Mouse (Mus musculus): ENCODE measurements at regions not wholly inside any gene's neighbourhood (a gene's known extent, or its start where the extent isn't known, plus 50 kb on each side); places are given as distances from the start of the nearest gene placed in this dataset.
"Not testable (repeated sequence)": the region's sequence is repeated elsewhere in the genome, so short reads cannot be mapped to it uniquely, and the experiment has no call there.

DNA sequence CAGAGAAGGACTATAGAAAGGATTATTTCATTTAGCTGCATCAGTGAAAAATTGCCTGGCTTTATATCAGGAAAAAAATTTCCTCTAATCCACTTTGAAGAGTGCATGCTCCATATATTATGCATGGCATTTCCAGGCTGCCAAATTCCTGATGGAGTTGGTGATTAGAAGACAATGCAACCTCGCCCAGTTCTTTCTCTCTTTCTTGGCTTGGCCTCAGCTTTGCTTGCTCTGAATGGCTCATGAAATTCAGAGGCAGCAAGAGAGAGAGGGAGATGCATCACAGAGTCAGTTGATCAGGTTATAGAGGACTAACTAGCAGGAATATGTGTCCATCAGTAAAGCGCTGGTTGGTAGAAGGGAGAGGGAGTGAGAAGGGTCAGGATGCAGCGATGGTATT lies 335.6 kb upstream of the Igfbp7 start:
- Histone ChIP-seq H3K27me3 (ENCODE audit: control insufficient read depth, insufficient read depth, low read depth, low read length) (no peaks in the 10 kb centered on the region), H3K9me3 (replicated peaks; ENCODE audit: control insufficient read depth, low read length) (no peaks in the 10 kb centered on the region; the same call in 1 of the 2 replicates), H3K36me3 (ENCODE audit: control insufficient read depth, insufficient read depth) (no peaks in the 10 kb centered on the region), H3K4me3 (ENCODE audit: low read depth, low read length) (no peak overlapping the region), H3K9ac (ENCODE audit: low read depth, low read length) (no peak overlapping the region), H3K4me1 (ENCODE audit: control insufficient read depth, low read depth, low read length) (no peaks in the 10 kb centered on the region), H3K27ac (ENCODE audit: low read length) (no peak overlapping the region), H3K4me2 (ENCODE audit: low read depth, low read length) (no peak overlapping the region)
- no peak for ATAC-seq (ENCODE audit: low read depth)
- 67% methylated on average over 3 of the region's 3 CpGs for WGBS (ENCODE audit: insufficient replicate concordance)

DNA sequence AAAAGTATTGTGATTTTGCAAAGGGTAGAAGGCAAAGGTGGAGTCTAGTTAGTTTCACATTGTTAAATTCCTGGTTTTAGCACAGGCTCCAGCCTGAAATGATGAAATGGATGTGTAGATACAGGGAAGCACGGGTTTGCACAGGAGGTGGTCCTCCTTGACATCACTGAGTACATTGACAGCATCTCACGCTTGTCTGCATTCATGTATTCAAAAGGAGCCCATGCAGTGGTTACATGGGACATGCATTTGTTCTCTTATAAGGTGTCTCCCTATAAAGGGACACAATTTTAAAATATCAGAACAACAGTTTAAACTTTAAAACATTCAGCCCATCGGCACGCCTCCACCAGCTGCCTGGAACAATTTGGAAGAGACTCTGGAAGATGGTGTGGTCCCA lies 322.4 kb upstream of the Igfbp7 start:
- WGBS (ENCODE audit: insufficient replicate concordance) = 51% methylated on average over 4 of the region's 4 CpGs
- not testable (repeated sequence) for H3K27ac ChIP-seq (ENCODE audit: low read length); H3K9me3 ChIP-seq (replicated peaks; ENCODE audit: control insufficient read depth, low read length); H3K4me3 ChIP-seq (ENCODE audit: low read depth, low read length); H3K4me2 ChIP-seq (ENCODE audit: low read depth, low read length); H3K36me3 ChIP-seq (ENCODE audit: control insufficient read depth, insufficient read depth); H3K27me3 ChIP-seq (ENCODE audit: control insufficient read depth, insufficient read depth, low read depth, low read length); H3K9ac ChIP-seq (ENCODE audit: low read depth, low read length); H3K4me1 ChIP-seq (ENCODE audit: control insufficient read depth, low read depth, low read length); ATAC-seq (ENCODE audit: low read depth)

DNA sequence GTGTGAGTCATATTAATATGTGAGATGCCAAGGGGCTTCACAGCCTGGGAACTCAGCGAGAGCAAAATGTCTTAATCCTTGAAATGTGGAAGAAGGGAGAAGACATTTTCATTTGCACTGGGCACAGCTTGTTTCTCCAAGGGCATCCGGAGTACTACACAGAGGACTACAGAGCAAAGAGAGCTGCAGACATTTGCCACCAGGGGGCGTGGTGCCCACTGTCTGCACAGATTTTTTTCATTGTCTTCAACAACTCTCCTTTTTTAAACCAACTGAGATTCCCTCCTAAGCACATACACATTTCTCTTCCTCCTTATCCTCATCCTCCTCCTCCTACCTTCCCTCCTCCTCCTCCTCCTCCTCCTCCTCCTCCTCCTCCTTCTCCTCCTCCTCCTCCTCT lies 273.8 kb upstream of the Igfbp7 start:
- Histone ChIP-seq H3K9ac (ENCODE audit: low read depth, low read length) (no peak overlapping the region), H3K9me3 (replicated peaks; ENCODE audit: control insufficient read depth, low read length) (no peaks in the 10 kb centered on the region; the same call in 1 of the 2 replicates), H3K4me2 (ENCODE audit: low read depth, low read length) (no peak overlapping the region), H3K36me3 (ENCODE audit: control insufficient read depth, insufficient read depth) (no peaks in the 10 kb centered on the region), H3K27me3 (ENCODE audit: control insufficient read depth, insufficient read depth, low read depth, low read length) (no peaks in the 10 kb centered on the region), H3K4me1 (ENCODE audit: control insufficient read depth, low read depth, low read length) (no peaks in the 10 kb centered on the region), H3K27ac (ENCODE audit: low read length) (no peak overlapping the region), H3K4me3 (ENCODE audit: low read depth, low read length) (no peak overlapping the region)
- ATAC-seq (ENCODE audit: low read depth) = no peak
- 45% methylated on average over 3 of the region's 3 CpGs for WGBS (ENCODE audit: insufficient replicate concordance)

DNA sequence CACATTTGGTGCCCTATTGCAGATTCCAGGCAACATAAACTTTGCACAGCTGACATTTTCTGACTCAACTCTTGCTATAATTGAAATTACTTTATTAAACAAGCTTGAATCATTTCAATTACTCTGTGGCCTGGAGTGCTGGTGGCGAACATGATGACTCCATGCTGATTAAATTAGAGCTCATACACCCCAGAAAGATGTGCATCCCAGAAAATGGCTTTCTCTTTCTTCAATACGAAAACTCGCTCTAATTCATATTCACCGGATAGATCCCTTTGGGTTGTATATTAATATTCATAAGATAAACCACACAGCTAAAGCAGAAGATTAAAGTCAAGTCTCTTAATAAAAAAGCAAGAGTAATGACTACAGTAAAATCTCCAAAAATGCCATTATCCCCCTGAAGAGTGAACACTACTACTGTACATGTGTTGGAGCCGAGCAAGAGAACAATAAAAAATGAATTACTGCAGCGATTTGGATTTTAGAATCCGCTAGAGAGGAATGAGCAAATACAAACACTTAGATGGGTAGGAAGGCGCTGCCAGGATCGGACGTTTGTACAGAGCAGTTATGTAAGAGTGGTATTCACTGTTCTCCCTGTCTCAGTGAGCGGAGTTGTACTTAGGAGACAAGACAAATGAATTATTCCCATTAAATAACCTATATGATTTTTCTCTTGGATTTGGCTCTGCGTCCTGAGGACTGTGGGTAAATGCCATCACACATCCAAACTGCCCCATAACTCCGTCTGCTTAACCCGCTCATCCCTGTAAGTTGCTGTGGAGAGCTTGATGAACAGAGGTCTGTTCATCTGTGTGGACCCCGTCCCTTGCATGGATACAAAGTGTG lies 264.5 kb upstream of the Igfbp7 start:
- 67% methylated on average over 15 of the region's 15 CpGs for WGBS (ENCODE audit: insufficient replicate concordance)
- Histone ChIP-seq H3K4me2 (ENCODE audit: low read depth, low read length) (no peak overlapping the region), H3K4me3 (ENCODE audit: low read depth, low read length) (no peak overlapping the region), H3K9me3 (replicated peaks; ENCODE audit: control insufficient read depth, low read length) (no peaks in the 10 kb centered on the region), H3K9ac (ENCODE audit: low read depth, low read length) (no peak overlapping the region), H3K27ac (ENCODE audit: low read length) (no peak overlapping the region), H3K27me3 (ENCODE audit: control insufficient read depth, insufficient read depth, low read depth, low read length) (no peaks in the 10 kb centered on the region), H3K36me3 (ENCODE audit: control insufficient read depth, insufficient read depth) (no peaks in the 10 kb centered on the region), H3K4me1 (ENCODE audit: control insufficient read depth, low read depth, low read length) (no peaks in the 10 kb centered on the region)
- ATAC-seq (ENCODE audit: low read depth) = no peak

DNA sequence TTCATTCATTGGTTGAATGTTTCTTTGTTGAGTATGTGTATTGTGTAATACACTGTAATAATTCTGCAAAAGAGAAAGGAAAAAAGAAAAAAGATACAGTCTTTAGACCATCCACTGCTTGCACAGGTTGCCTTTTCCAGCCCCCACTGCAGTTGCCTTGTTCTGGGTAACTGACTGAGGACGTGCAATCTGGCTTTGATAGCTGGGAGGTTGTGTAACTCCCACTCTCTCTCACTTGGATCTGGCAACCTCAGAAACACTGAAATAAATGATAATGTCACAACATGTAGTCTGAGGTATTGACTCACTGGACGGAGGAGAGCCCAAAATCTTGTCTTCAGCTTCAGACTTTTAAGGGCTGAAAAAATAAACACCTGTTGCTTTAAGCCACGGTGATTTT lies 255.3 kb upstream of the Igfbp7 start:
- Histone ChIP-seq H3K36me3 (ENCODE audit: control insufficient read depth, insufficient read depth) (no peaks in the 10 kb centered on the region), H3K4me2 (ENCODE audit: low read depth, low read length) (no peak overlapping the region), H3K9me3 (replicated peaks; ENCODE audit: control insufficient read depth, low read length) (no peaks in the 10 kb centered on the region), H3K27ac (ENCODE audit: low read length) (no peak overlapping the region), H3K9ac (ENCODE audit: low read depth, low read length) (no peak overlapping the region), H3K4me1 (ENCODE audit: control insufficient read depth, low read depth, low read length) (no peaks in the 10 kb centered on the region), H3K4me3 (ENCODE audit: low read depth, low read length) (no peak overlapping the region), H3K27me3 (ENCODE audit: control insufficient read depth, insufficient read depth, low read depth, low read length) (no peaks in the 10 kb centered on the region)
- 65% methylated on average over 3 of the region's 3 CpGs for WGBS (ENCODE audit: insufficient replicate concordance)
- ATAC-seq (ENCODE audit: low read depth) = no peak

DNA sequence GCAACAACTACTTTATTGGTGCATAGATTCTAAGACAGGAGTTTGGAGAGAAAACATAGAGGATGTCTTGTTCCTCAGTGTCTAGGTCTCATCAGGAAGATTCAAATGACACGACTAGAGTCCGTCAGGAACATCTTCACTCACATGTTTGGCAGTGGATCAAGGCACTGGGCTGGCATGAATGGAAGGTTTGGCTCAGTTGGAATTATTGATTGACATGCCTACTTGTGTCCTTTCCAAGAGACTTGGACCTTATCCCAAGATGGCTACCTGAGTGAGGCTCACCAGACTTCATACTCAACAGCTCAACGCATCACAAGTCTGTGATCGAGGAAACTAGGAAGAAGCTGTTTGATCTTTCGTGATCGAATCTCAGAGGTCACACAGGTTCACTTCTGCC lies 251.2 kb upstream of the Igfbp7 start:
- 69% methylated on average over 6 of the region's 6 CpGs for WGBS (ENCODE audit: insufficient replicate concordance)
- Histone ChIP-seq H3K9me3 (replicated peaks; ENCODE audit: control insufficient read depth, low read length) (no peaks in the 10 kb centered on the region), H3K4me2 (ENCODE audit: low read depth, low read length) (no peak overlapping the region), H3K27me3 (ENCODE audit: control insufficient read depth, insufficient read depth, low read depth, low read length) (no peaks in the 10 kb centered on the region), H3K36me3 (ENCODE audit: control insufficient read depth, insufficient read depth) (no peaks in the 10 kb centered on the region), H3K4me3 (ENCODE audit: low read depth, low read length) (no peak overlapping the region), H3K27ac (ENCODE audit: low read length) (no peak overlapping the region), H3K9ac (ENCODE audit: low read depth, low read length) (no peak overlapping the region), H3K4me1 (ENCODE audit: control insufficient read depth, low read depth, low read length) (no peaks in the 10 kb centered on the region)
- ATAC-seq (ENCODE audit: low read depth) = no peak

DNA sequence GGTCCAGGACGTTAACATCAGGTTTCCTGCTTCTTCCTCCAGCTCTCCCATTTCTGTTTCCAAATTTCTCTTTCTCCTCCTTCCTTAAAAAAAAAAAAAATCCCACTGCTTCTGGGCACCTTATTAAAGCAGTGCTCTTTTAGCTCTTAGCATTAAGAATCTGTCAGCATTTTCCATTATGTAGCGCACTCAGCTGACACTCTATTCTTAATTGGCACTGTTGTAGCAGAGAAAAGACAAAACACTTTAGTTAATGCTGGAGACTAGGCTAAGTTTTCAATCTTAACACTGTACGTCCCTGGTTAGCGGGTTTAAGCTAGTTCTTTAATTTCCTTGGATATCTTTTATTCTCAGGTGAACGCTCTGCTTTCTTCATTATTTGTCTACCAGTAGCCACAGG lies 236.8 kb upstream of the Igfbp7 start:
- Histone ChIP-seq H3K4me1 (ENCODE audit: control insufficient read depth, low read depth, low read length) (no peaks in the 10 kb centered on the region), H3K27me3 (ENCODE audit: control insufficient read depth, insufficient read depth, low read depth, low read length) (no peaks in the 10 kb centered on the region), H3K4me3 (ENCODE audit: low read depth, low read length) (no peak overlapping the region), H3K9me3 (replicated peaks; ENCODE audit: control insufficient read depth, low read length) (no peaks in the 10 kb centered on the region), H3K9ac (ENCODE audit: low read depth, low read length) (no peak overlapping the region), H3K36me3 (ENCODE audit: control insufficient read depth, insufficient read depth) (no peaks in the 10 kb centered on the region), H3K27ac (ENCODE audit: low read length) (no peak overlapping the region), H3K4me2 (ENCODE audit: low read depth, low read length) (no peak overlapping the region)
- ATAC-seq (ENCODE audit: low read depth) = no peak
- 70% methylated on average over 5 of the region's 5 CpGs for WGBS (ENCODE audit: insufficient replicate concordance)

DNA sequence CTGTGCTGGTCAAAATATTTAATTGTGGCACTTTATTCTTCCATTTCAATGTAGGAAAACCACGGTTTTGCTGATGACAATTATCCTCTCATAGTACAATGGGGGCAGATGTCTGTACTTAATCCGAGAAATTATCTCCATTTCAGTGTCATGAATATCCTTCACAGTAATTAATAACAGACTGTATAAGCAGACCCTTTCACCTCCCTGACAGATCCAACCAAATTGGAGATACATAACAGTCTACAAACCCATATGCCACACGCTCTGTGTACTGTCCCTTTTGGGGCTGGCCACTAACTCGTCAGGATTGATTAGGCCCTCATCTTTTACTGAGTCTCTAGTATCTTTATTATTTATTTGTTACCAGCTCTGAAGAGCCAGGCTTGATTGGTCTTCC lies 212.6 kb upstream of the Igfbp7 start:
- H3K36me3 ChIP-seq (ENCODE audit: control insufficient read depth, insufficient read depth) = no peaks in the 10 kb centered on the region
- no peak for ATAC-seq (ENCODE audit: low read depth)
- H3K9me3 ChIP-seq (replicated peaks; ENCODE audit: control insufficient read depth, low read length) = no peaks in the 10 kb centered on the region; the same call in 1 of the 2 replicates
- WGBS (ENCODE audit: insufficient replicate concordance) = 56% methylated on average over 4 of the region's 4 CpGs
- no peak overlapping the region for H3K4me3 ChIP-seq (ENCODE audit: low read depth, low read length)
- no peak overlapping the region for H3K4me2 ChIP-seq (ENCODE audit: low read depth, low read length)
- H3K27me3 ChIP-seq (ENCODE audit: control insufficient read depth, insufficient read depth, low read depth, low read length) = no peaks in the 10 kb centered on the region
- H3K9ac ChIP-seq (ENCODE audit: low read depth, low read length) = no peak overlapping the region
- H3K4me1 ChIP-seq (ENCODE audit: control insufficient read depth, low read depth, low read length) = no peaks in the 10 kb centered on the region
- no peak overlapping the region for H3K27ac ChIP-seq (ENCODE audit: low read length)

DNA sequence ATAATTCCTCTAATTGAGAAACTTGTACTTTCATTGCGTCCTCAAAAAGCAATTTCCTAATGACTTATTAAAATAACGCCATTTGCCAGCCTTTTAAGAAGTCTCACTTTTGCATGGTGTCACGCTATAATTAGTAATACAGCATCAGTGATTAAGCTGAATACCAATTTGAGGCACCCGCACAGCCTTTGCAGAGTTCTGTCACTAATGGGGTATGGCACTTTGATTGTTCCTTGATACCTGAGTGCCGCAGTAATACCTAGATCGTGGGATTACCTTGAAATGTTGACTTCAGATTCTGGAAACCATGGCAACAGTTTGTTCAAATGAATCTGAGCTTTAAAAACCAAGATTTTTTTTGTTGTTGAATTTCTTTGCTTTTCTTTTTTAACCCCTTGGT lies 202.7 kb upstream of the Igfbp7 start:
- no peak overlapping the region for H3K27ac ChIP-seq (ENCODE audit: low read length)
- WGBS (ENCODE audit: insufficient replicate concordance) = 72% methylated on average over 6 of the region's 6 CpGs
- no peak overlapping the region for H3K4me2 ChIP-seq (ENCODE audit: low read depth, low read length)
- no peak overlapping the region for H3K9ac ChIP-seq (ENCODE audit: low read depth, low read length)
- H3K27me3 ChIP-seq (ENCODE audit: control insufficient read depth, insufficient read depth, low read depth, low read length) = no peaks in the 10 kb centered on the region
- no peaks in the 10 kb centered on the region; the same call in 1 of the 2 replicates for H3K9me3 ChIP-seq (replicated peaks; ENCODE audit: control insufficient read depth, low read length)
- H3K36me3 ChIP-seq (ENCODE audit: control insufficient read depth, insufficient read depth) = no peaks in the 10 kb centered on the region
- no peaks in the 10 kb centered on the region for H3K4me1 ChIP-seq (ENCODE audit: control insufficient read depth, low read depth, low read length)
- no peak overlapping the region for H3K4me3 ChIP-seq (ENCODE audit: low read depth, low read length)
- ATAC-seq (ENCODE audit: low read depth) = no peak

Data from liver, embryonic 16.5 days (tissue).